Mouse (Mus musculus): ENCODE measurements at regions not wholly inside any gene's neighbourhood (a gene's known extent, or its start where the extent isn't known, plus 50 kb on each side); places are given as distances from the start of the nearest gene placed in this dataset.

- no peak for DNase-seq (ENCODE audit: low spot score in 2 of 2)
Observed at GRCm38 (mm10) chr2:174892658-174893057, 117.4 kb upstream of the Gm14444 start.

- no peak for DNase-seq (ENCODE audit: low spot score in 2 of 2)
Observed at GRCm38 (mm10) chr2:174897424-174897823, 112.6 kb upstream of the Gm14444 start.

GRCm38 (mm10) chr2:174899940-174900670, 109.9 kb upstream of the Gm14444 start:
- no peak for DNase-seq (ENCODE audit: low spot score in 2 of 2)

GRCm38 (mm10) chr2:174900671-174900991, 109.4 kb upstream of the Gm14444 start:
- DNase-seq (ENCODE audit: low spot score in 2 of 2): peak; percentile 41 to 42

GRCm38 (mm10) chr2:174901801-174902200, 108.2 kb upstream of the Gm14444 start:
- no peak for DNase-seq (ENCODE audit: low spot score in 2 of 2)

GRCm38 (mm10) chr2:174903627-174904026, 106.4 kb upstream of the Gm14444 start:
- no peak for DNase-seq (ENCODE audit: low spot score in 2 of 2)

- DNase-seq (ENCODE audit: low spot score in 2 of 2): peak; percentile 17 to 32
Observed at GRCm38 (mm10) chr2:174905865-174906639, 104.0 kb upstream of the Gm14444 start.

- no peak for DNase-seq (ENCODE audit: low spot score in 2 of 2)
Observed at GRCm38 (mm10) chr2:174917146-174917905, 92.7 kb upstream of the Gm14444 start.

- DNase-seq (ENCODE audit: low spot score in 2 of 2): no peak
Observed at GRCm38 (mm10) chr2:174917975-174918374, 92.1 kb upstream of the Gm14444 start.

- no peak for DNase-seq (ENCODE audit: low spot score in 2 of 2)
Observed at GRCm38 (mm10) chr2:174922208-174922607, 87.8 kb upstream of the Gm14444 start.

GRCm38 (mm10) chr2:174929718-174930117, 80.3 kb upstream of the Gm14444 start:
- DNase-seq (ENCODE audit: low spot score in 2 of 2): no peak

GRCm38 (mm10) chr2:174932137-174933012, 77.7 kb upstream of the Gm14444 start:
- peak; percentile 57 to 58 for DNase-seq (ENCODE audit: low spot score in 2 of 2)

- no peak for DNase-seq (ENCODE audit: low spot score in 2 of 2)
Observed at GRCm38 (mm10) chr2:174933013-174933353, 77.1 kb upstream of the Gm14444 start.

GRCm38 (mm10) chr2:174936665-174937064, 73.4 kb upstream of the Gm14444 start:
- no peak for DNase-seq (ENCODE audit: low spot score in 2 of 2)

GRCm38 (mm10) chr2:174937930-174938329, 72.1 kb upstream of the Gm14444 start:
- no peak for DNase-seq (ENCODE audit: low spot score in 2 of 2)

GRCm38 (mm10) chr2:174942221-174942620, 67.8 kb upstream of the Gm14444 start:
- no peak for DNase-seq (ENCODE audit: low spot score in 2 of 2)

GRCm38 (mm10) chr2:174948106-174948505, 61.9 kb upstream of the Gm14444 start:
- no peak for DNase-seq (ENCODE audit: low spot score in 2 of 2)
